Mouse (Mus musculus) left cerebral cortex, adult 9 months (tissue): ENCODE measurements around the gene Stmnd1.
"Not testable (repeated sequence)": the region's sequence is repeated elsewhere in the genome, so short reads cannot be mapped to it uniquely, and the experiment has no call there.

Experiments
- DNase-seq, 2 experiments: peaks; one replicate each; pipeline ENCODE4 v3.0.0; 2022; ENCODE audit warnings: low spot score in 2 of 2

The Stmnd1 gene

DNA sequence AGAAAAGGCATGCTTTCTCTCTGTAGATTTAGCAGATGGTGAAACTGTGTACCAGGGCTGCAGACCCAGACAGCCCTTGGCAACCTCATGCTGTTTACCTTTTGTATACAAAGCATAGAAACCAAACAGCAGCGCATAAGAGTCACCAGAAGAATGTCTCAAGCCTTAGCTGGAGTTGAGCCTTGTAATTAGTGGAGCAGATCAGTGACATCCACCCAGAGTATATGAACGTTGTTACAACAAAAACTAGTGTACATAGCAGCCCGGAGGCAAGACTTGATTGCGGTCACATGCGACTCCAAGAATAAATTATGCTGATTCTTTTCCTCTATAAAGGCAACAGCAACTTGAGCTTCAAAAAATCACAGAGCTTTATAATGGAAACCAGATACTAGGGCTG lies 14.9 kb downstream of the Stmnd1 start:
- no peak for DNase-seq

DNA sequence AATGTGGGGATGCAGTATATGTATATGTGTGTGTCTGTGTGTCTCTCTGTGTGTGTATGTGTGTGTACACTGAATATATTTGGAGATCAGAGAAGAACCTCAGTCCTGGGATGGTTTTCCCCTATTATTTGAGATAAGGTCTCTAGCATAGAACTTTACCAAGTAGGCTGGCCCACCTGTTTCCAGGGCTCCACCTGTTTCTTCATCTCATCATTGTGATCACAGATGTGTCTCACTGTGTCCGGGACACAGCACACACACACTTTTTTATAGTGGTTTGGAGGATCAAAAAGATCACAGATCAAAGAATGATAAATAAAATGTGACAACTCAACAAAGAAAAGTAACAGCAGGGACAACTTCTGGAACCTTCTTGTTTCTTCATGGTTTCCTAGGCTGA lies 17.0 kb downstream of the Stmnd1 start:
- DNase-seq: no peak

DNA sequence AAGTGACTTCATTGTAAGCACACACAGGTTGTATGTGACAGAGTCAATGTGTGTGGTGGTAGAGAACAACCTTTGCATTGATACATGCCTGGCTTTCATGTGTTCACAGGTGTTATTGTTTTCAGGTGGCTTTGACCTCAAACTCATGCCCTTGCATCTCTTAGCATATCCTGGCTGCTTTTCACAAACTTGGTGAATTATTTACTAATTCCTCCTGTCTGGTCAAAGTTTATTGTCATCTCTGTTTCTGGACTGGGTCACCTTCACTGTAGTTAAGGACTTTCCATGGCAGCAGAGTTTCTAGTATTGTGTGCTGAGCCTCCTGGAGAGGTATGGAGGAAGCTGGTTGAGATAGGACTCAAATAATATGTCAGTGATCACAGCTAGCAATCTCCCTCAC lies 20.8 kb downstream of the Stmnd1 start:
- no peak for DNase-seq

DNA sequence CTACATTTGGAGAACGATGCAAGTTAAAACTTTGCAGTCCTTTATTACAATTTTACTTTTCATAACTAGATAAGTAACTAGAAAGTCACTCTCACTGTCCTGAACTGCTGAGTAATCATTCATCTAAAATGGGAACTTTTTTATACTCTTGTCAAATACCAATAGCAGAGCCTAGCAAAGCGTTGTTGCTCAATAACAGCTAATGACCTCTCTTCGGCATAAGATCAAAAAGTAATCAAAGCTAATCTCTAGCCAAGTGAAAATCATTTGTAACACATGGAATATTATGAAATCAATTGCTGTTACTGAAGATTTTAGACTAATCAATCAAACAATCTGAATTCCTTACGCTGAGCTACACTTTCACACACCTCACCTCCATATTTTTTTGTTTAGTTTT lies 24.2 kb downstream of the Stmnd1 start:
- no peak for DNase-seq

DNA sequence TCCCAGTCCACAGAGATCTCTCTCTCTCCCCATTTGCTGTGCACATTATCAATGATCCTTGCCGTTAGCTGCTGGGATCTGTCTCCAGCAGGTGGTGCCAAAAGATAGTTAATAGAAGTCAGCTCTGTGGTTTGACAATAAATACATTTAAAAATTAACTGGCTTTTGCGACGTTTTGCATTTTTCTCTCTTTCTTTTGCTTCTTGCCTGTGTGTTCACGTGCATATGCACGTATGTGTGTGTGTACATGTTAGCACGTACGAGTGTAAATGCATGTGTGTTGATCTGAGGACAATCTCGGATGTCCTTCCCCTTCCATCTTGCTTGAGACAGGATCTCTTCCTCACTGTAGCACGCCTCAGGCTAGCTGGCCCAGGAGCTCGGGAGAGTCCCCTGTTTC lies 37.3 kb downstream of the Stmnd1 start:
- peak; percentile 18 to 83 for DNase-seq

DNA sequence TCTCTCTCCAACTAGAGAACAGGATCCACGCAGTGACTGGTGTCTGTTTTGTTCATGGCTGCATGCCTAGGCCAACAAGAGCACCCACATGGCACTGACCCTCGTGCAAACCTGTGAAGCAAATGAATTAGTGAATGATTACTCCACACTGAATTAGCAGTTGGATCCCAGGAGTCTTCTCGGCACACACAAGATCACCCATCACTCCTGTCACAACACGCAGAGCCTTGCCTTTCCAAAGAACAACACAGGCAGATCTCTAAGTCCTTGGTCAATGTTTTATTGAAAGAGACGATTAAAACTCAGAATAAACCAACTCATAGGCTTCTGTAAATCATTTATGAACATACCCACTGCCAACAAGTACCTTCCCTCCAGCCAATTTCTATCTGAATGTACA lies 39.7 kb downstream of the Stmnd1 start:
- no peak for DNase-seq

DNA sequence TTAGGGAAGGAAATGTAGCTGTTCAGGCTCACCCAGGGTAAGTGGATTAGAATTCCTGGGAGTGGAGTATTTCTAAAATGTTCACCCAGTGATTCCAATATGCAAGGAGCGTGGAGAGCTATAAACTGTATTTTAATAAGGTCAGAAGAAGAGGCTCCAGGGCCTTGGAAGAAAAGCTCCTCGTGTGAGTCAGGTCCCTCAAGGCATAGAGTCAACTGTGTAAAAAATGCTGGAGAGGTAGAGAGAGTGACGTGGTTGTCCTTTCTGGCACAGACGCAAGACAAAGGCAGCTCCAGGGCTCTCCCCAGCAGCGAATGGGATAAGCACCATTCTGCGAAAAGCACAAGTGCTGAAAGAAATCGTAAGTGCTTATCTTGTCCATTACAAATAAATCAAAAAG lies 41.6 kb downstream of the Stmnd1 start:
- no peak for DNase-seq

DNA sequence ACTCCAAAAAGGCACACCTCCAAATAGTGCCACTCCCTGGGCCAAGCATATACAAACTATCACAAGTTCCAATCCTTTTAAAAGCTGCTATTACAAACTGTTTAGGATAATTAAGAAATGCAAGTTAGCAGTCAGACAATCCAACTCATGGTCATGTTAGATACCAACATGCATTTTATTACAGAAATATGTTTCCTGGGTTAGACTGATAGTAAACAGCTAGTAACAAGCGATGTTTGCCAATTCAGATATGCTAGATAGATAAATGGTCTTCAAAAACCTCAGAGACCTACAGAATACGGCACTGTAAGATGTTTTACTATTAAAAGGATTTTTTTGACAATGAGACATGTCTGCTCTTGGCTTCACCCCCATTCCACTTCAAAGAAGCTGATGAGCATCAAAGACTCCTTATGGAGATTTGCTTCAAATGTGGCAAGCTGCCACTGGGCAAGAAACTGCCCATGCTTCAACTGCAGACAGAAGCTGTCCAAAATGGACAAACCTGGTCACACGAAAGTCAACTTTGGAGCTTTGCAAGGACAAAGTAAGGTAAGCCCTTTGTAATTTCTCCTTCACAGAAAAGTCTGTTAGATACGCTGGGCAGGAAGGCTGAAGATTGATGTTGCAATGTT lies 52.9 kb downstream of the Stmnd1 start:
- no peak for DNase-seq

DNA sequence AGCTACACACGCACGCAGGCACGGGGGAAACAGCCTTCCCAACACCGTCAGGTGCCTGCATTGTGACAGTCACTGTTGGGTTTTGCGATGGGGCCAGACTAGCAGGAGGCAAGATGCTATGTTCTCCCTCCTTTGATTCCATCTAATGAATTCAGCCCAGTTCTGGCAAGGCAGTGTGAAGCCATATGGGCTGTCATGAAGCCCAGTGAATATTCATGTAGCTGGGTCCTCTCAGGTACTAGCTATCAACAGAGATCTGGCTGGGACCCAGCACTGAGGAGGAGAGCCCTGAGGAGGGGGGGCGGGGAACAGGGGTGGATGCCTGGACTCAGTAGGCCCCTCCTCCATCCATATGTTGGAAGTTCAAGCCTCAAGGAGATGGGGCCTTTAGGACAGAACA lies 61.5 kb downstream of the Stmnd1 start:
- DNase-seq: peak; percentile 42 to 79

DNA sequence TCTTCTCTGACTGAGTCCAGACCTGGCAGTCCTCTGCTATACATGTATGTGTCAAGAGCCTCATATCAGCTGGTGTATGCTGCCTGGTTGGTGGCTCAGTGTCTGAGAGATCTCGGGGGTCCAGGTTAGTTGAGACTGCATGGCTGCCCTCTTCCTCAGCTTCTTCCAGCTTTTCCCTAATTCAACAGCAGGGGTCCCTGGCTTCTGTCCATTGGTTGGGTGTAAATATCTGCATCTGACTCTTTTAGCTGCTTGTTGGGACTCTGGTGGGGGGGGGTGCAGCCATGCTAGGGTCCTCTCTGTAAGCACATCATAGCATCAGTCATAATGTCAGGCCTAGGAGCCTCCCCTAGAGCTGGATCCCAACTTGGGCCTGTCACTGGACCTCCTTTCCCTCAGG lies 62.8 kb downstream of the Stmnd1 start:
- not testable (repeated sequence) for DNase-seq

DNA sequence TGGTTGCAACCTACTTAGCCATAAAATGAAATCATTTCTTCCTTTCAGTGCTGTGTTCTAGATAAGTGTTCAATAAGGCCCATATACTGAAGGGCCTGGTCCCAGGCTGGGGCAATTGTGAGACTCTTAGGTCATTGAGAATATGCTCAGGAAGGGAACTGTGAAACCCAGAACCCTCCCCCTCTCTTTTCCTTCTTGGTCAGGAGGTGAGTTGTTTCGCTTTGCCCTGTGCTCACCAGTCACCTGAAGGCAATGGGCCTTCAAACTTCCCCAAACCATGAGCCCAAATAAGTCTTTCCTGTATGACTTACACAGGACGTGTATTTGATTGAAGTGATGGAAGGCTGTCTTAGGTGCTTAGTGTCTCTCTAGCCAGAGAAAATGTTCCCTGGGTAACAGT lies 64.3 kb downstream of the Stmnd1 start:
- no peak for DNase-seq

DNA sequence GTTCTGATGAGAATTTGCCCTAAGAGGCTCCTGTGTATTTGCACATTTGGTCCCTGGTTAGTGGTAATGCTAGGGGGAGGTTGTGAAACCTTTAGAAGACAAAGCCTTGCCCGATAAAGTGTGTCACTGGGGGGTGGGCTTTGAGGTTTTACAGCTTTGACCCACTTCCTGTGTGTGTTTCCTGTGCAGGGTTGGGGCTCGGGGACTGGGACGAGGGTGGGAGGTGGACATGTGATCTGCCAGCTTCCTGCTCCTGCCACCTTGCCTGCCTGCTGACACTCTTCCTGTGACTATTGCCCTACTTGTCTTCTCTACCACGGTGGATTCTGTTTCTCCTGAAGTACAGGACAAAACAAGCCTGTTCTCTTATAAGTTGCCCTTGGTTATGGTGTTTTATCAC lies 66.4 kb downstream of the Stmnd1 start:
- no peak for DNase-seq

DNA sequence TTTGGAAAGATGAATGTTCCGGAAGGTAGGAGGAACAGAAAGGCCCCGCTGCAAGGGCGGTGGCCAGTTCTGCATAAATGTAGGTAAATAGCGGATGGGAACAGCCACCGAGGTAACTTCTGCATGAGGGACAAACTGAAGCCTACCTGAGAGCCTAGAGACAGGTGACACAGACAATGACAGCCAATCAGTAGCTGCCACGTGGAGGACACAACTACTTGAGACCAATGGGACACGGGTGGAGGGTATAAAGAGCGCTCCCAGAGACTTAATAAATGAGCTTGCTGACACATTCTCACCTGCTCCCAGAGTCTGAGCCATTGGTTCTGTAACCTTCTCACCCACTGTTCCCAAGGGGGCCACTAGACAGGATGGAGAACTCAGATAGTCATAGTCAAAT lies 67.1 kb downstream of the Stmnd1 start:
- no peak for DNase-seq

DNA sequence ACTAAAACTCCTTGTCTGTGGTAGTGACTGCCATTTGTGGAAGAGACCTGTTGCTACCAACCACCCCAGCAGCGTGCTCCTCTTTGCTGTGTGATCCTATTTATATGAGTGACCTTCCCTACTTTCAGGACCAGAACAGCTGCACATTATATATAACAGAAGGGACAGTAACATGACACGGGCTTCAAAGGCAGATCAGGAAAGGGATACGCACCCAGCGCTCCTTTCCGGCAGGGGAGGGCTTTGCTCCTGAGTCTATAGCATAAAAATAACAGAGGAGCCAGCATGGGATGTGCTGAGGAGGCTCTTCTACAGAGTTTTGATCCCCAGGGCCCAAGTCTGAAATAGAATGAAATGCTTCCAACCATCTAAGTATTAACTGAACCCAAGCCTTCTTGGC lies 67.9 kb downstream of the Stmnd1 start:
- no peak for DNase-seq

DNA sequence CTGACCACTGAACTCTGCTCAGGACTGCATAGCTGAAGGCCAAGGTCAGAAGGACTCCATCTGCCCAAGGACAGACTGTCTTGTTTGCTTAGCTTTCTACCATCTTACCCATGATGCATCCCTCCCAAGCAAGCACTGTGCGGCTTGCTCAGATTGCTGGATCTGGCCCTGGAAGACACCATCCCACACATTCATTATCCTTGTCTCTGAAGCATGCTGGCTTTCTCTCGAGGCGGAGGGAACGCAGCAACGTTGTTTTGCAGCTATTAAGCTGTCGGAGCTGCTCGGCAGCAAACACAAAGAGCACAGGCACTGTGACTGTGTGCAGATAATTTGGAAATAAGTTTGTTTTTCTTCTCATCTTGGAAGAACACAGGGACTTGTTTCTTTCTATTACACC lies 69.7 kb downstream of the Stmnd1 start:
- DNase-seq: peak; percentile 48 to 60

DNA sequence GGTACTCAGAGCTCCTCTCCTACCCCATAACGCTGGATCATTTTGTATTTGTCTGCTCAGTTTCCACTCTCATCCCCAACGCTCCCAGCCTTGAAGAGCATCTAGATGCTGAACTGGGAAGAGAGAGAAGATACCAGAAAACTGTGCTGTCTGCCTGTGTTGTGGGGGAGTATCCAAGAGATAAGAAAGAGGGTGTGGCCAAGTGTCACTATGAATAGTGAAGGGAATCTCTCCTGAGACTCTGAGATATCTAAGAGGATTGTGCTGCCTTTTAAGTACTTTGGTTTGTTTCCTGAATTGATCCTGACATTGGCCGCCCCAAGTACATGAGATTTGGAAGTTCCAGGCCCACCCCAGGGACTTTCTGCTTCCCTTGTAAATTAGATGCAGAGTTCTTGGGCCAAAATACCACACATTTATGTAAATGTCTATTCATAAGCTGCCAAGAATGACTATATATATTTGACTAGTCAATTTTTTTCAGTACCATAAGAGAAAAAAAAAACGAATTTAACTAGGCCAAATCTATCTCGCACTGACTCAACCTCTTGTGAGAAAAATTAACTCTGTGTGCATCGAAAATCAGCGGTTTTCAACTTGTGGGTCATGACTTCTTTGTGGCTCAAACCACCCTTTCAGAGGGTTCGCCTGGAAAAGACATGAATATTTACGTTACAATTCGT lies 73.5 kb downstream of the Stmnd1 start:
- DNase-seq: peak in 1 of 2 experiments; percentile 10

DNA sequence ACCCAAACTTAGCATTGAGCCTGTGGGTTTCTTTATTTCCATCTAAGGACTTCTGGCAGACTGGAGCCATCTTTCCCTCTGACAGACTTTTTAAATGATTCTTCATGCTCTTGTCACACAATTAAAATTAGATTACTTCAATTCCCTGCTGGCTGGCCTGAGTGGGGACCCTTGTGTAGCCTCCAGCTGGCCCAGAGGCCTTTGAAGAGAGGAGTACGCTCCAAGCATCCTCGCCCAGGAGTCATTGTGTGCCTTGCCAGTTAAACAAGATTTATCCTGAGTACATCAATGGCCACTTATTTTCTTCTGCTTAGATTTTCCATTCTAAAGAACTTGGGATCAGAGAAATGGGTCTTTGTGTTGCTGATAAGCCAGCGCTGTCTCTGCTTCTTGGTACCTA lies 76.1 kb downstream of the Stmnd1 start:
- no peak for DNase-seq
